Mouse (Mus musculus) spleen, embryonic (tissue): Measurements from ENCODE around the gene Nav3.

Experiments
- CTCF ChIA-PET: fragments of 350-600 bp; sonication (Branson Sonifier 250); formaldehyde crosslinking; loops from one replicate; lab custom pipeline; 2022; lab: Charles Lee

The Nav3 gene

GRCm38 (mm10) chr10:110192026-110192805 is 263.8 kb downstream of the Nav3 start:
- CTCF ChIA-PET: no interaction called here

GRCm38 (mm10) chr10:110186242-110186641 is 269.8 kb downstream of the Nav3 start:
- CTCF ChIA-PET: no interaction called here

GRCm38 (mm10) chr10:110175874-110176273 is 280.1 kb downstream of the Nav3 start:
- CTCF ChIA-PET: no interaction called here

GRCm38 (mm10) chr10:110169416-110169815 is 286.6 kb downstream of the Nav3 start:
- CTCF ChIA-PET: no interaction called here

GRCm38 (mm10) chr10:110168892-110169291 is 287.1 kb downstream of the Nav3 start:
- CTCF ChIA-PET: no interaction called here

- CTCF ChIA-PET: no interaction called here
Observed at GRCm38 (mm10) chr10:110162596-110162995, 293.4 kb downstream of the Nav3 start.

- CTCF ChIA-PET: no interaction called here
Observed at GRCm38 (mm10) chr10:110160894-110161293, 295.1 kb downstream of the Nav3 start.

- CTCF ChIA-PET: no interaction called here
Observed at GRCm38 (mm10) chr10:110159548-110159947, 296.5 kb downstream of the Nav3 start.

- CTCF ChIA-PET: no interaction called here
Observed at GRCm38 (mm10) chr10:110158122-110158521, 297.9 kb downstream of the Nav3 start.

- CTCF ChIA-PET: no interaction called here
Observed at GRCm38 (mm10) chr10:110156412-110156811, 299.6 kb downstream of the Nav3 start.

- CTCF ChIA-PET: no interaction called here
Observed at GRCm38 (mm10) chr10:110155494-110155893, 300.5 kb downstream of the Nav3 start.

- CTCF ChIA-PET: no interaction called here
Observed at GRCm38 (mm10) chr10:110154873-110155237, 301.1 kb downstream of the Nav3 start.

- CTCF ChIA-PET: no interaction called here
Observed at GRCm38 (mm10) chr10:110154001-110154872, 301.8 kb downstream of the Nav3 start.

GRCm38 (mm10) chr10:110120572-110120971 is 335.4 kb downstream of the Nav3 start:
- CTCF ChIA-PET: no interaction called here

- CTCF ChIA-PET: no interaction called here
Observed at GRCm38 (mm10) chr10:110117341-110117740, 338.7 kb downstream of the Nav3 start.

- CTCF ChIA-PET: no interaction called here
Observed at GRCm38 (mm10) chr10:110112669-110113458, 343.1 kb downstream of the Nav3 start.

- CTCF ChIA-PET: interaction anchor here (0.6 kb wide), 1 partner anchor 383 kb away, joined by 4 read pairs; no protein-coding TSS in a partner anchor
Observed at GRCm38 (mm10) chr10:110103255-110103654, 352.7 kb downstream of the Nav3 start.

- CTCF ChIA-PET: no interaction called here
Observed at GRCm38 (mm10) chr10:110102231-110102630, 353.8 kb downstream of the Nav3 start.

- CTCF ChIA-PET: no interaction called here
Observed at GRCm38 (mm10) chr10:110094433-110094832, 361.6 kb downstream of the Nav3 start.

- CTCF ChIA-PET: no interaction called here
Observed at GRCm38 (mm10) chr10:110088444-110089061, 367.5 kb downstream of the Nav3 start.

- CTCF ChIA-PET: no interaction called here
Observed at GRCm38 (mm10) chr10:110085903-110086302, 370.1 kb downstream of the Nav3 start.
